Mouse (Mus musculus) MEL (cell line): ENCODE data around the gene Plekha5. TPM values are rescaled to one million over a fixed set of nuclear protein-coding genes. Genes with fewer than 3 reads are reported as not detected.

Experiments used
- DNase-seq: peaks from one replicate; pipeline ENCODE4 v3.0.0; 2011; ENCODE audit warnings: low read depth, low spot score
- H3K27ac ChIP-seq: 2 replicates; pipeline ENCODE4 v1.5.1; 2012; ENCODE audit warnings: low read depth, mild to moderate bottlenecking, control low read depth, low read length, moderate library complexity; ENCODE audit not compliant: control insufficient read depth
- H3K27me3 ChIP-seq, 2 experiments: fragments of 150-350 bp in 1 of 2; sonication (generic) in 1 of 2; 2 replicates each; pipeline ENCODE4 v1.6.1; 2012; ENCODE audit warnings: low read length in 2 of 2, mild to moderate bottlenecking in 2 of 2, improper control_type of control experiment in 1 of 2, moderate library complexity in 1 of 2; ENCODE audit not compliant: insufficient read depth in 2 of 2, control insufficient read depth in 1 of 2
- H3K36me3 ChIP-seq, 2 experiments: 2 replicates each; pipeline ENCODE4 v1.6.1; 2012 to 2014; ENCODE audit warnings: low read length in 2 of 2, improper control_type of control experiment in 1 of 2, inconsistent platforms in 1 of 2, mild to moderate bottlenecking in 1 of 2; ENCODE audit not compliant: insufficient read depth in 2 of 2, control insufficient read depth in 1 of 2
- H3K4me1 ChIP-seq, 2 experiments: fragments of 150-350 bp in 1 of 2; sonication (generic) in 1 of 2; 2 replicates each; pipeline ENCODE4 v1.6.1; 2012; ENCODE audit warnings: low read length in 2 of 2, improper control_type of control experiment in 1 of 2, mild to moderate bottlenecking in 1 of 2; ENCODE audit not compliant: insufficient read depth in 2 of 2, control insufficient read depth in 1 of 2
- H3K4me3 ChIP-seq, 2 experiments: fragments of 150-350 bp in 1 of 2; sonication (generic) in 1 of 2; 2 replicates each; pipeline ENCODE4 v1.5.1; 2012; ENCODE audit warnings: low read depth in 2 of 2, low read length in 2 of 2, mild to moderate bottlenecking in 2 of 2, moderate library complexity in 2 of 2, control low read depth in 1 of 2, improper control_type of control experiment in 1 of 2; ENCODE audit not compliant: control insufficient read depth in 1 of 2, insufficient read depth in 1 of 2
- H3K79me2 ChIP-seq: 2 replicates; pipeline ENCODE4 v1.6.1; 2012; ENCODE audit warnings: mild to moderate bottlenecking, low read length, moderate library complexity; ENCODE audit not compliant: control insufficient read depth, poor library complexity, insufficient read depth
- H3K9ac ChIP-seq: 2 replicates; pipeline ENCODE4 v1.6.1; 2012; ENCODE audit warnings: low read depth, mild to moderate bottlenecking, control low read depth, low read length, moderate library complexity; ENCODE audit not compliant: control insufficient read depth, poor library complexity, severe bottlenecking
- H3K9me3 ChIP-seq: fragments of 150-350 bp; sonication (generic); replicated peaks from 2 replicates; pipeline ENCODE4 v1.6.1; 2012; ENCODE audit warnings: mild to moderate bottlenecking, low read length, improper control_type of control experiment, moderate library complexity; ENCODE audit not compliant: insufficient read depth
- BHLHE40 ChIP-seq: IDR thresholded peaks from 2 replicates; pipeline ENCODE4 v1.6.1; 2012; ENCODE audit warnings: low read depth, mild to moderate bottlenecking, inconsistent platforms, low read length, improper control_type of control experiment, borderline replicate concordance
- CHD2 ChIP-seq: IDR thresholded peaks from 2 replicates; pipeline ENCODE4 v1.6.1; 2011; ENCODE audit warnings: low read length, improper control_type of control experiment
- ELF1 ChIP-seq: IDR thresholded peaks from 2 replicates; pipeline ENCODE4 v1.6.1; 2014; ENCODE audit warnings: low read depth, mild to moderate bottlenecking, inconsistent platforms, low read length, improper control_type of control experiment, moderate library complexity
- ETS1 ChIP-seq: IDR thresholded peaks from 2 replicates; pipeline ENCODE4 v1.6.1; 2012; ENCODE audit warnings: low read depth, mild to moderate bottlenecking, inconsistent platforms, low read length, improper control_type of control experiment, moderate library complexity
- GATA1 ChIP-seq: IDR thresholded peaks from 2 replicates; pipeline ENCODE4 v1.6.1; 2011; ENCODE audit warnings: low read depth, low read length, improper control_type of control experiment
- HCFC1 ChIP-seq: IDR thresholded peaks from 2 replicates; pipeline ENCODE4 v1.6.1; 2012; ENCODE audit warnings: low read depth, mild to moderate bottlenecking, inconsistent platforms, low read length, improper control_type of control experiment, moderate library complexity
- JUND ChIP-seq: IDR thresholded peaks from 2 replicates; pipeline ENCODE4 v1.6.1; 2011; ENCODE audit warnings: low read depth, mild to moderate bottlenecking, improper control_type of control experiment, low read length
- KAT2A ChIP-seq: conservative IDR thresholded peaks from 2 replicates; pipeline ENCODE4 v1.6.1; 2012; ENCODE audit warnings: low read depth, low read length, improper control_type of control experiment, inconsistent platforms
- MAZ ChIP-seq: IDR thresholded peaks from 2 replicates; pipeline ENCODE4 v1.6.1; 2012; ENCODE audit warnings: low read depth, mild to moderate bottlenecking, inconsistent platforms, low read length, improper control_type of control experiment
- MEF2A ChIP-seq: IDR thresholded peaks from 2 replicates; pipeline ENCODE4 v1.6.1; 2014; ENCODE audit warnings: low read depth, mild to moderate bottlenecking, inconsistent platforms, low read length, improper control_type of control experiment; ENCODE audit not compliant: poor library complexity, insufficient replicate concordance, severe bottlenecking; ENCODE audit errors: extremely low read depth
- MXI1 ChIP-seq: IDR thresholded peaks from 2 replicates; pipeline ENCODE4 v1.6.1; 2011; ENCODE audit warnings: mild to moderate bottlenecking, low read depth, low read length, improper control_type of control experiment
- MYB ChIP-seq: IDR thresholded peaks from 2 replicates; pipeline ENCODE4 v1.6.1; 2011; ENCODE audit warnings: mild to moderate bottlenecking, low read depth, low read length, improper control_type of control experiment
- MYC ChIP-seq: IDR thresholded peaks from 2 replicates; pipeline ENCODE4 v1.6.1; 2011; ENCODE audit warnings: low read depth, mild to moderate bottlenecking, low read length, improper control_type of control experiment, moderate library complexity
- NELFE ChIP-seq: IDR thresholded peaks from 2 replicates; pipeline ENCODE4 v1.6.1; 2011; ENCODE audit warnings: low read depth, low read length, improper control_type of control experiment
- NRF1 ChIP-seq: IDR thresholded peaks from 2 replicates; pipeline ENCODE4 v1.6.1; 2014; ENCODE audit warnings: low read depth, mild to moderate bottlenecking, inconsistent platforms, low read length, improper control_type of control experiment, moderate library complexity; ENCODE audit not compliant: poor library complexity, insufficient read depth, severe bottlenecking
- POLR2AphosphoS2 ChIP-seq: IDR thresholded peaks from 2 replicates; pipeline ENCODE4 v1.6.1; 2011; ENCODE audit warnings: low read length, improper control_type of control experiment
- RAD21 ChIP-seq: IDR thresholded peaks from 2 replicates; pipeline ENCODE4 v1.6.1; 2011; ENCODE audit warnings: mild to moderate bottlenecking, low read depth, low read length, improper control_type of control experiment
- RCOR1 ChIP-seq: IDR thresholded peaks from 2 replicates; pipeline ENCODE4 v1.6.1; 2012; ENCODE audit warnings: low read depth, mild to moderate bottlenecking, inconsistent platforms, low read length, improper control_type of control experiment
- TBP ChIP-seq: IDR thresholded peaks from 2 replicates; pipeline ENCODE4 v1.8.0; 2011; ENCODE audit warnings: low read depth, low read length, improper control_type of control experiment
- TCF12 ChIP-seq: IDR thresholded peaks from 2 replicates; pipeline ENCODE4 v1.6.1; 2014; ENCODE audit warnings: low read depth, mild to moderate bottlenecking, inconsistent platforms, low read length, improper control_type of control experiment, moderate library complexity
- UBTF ChIP-seq: IDR thresholded peaks from 2 replicates; pipeline ENCODE4 v1.6.1; 2012; ENCODE audit warnings: low read depth, mild to moderate bottlenecking, inconsistent platforms, low read length, improper control_type of control experiment, moderate library complexity, borderline replicate concordance; ENCODE audit not compliant: insufficient read depth
- USF1 ChIP-seq: IDR thresholded peaks from 2 replicates; pipeline ENCODE4 v1.6.1; 2014; ENCODE audit warnings: low read depth, mild to moderate bottlenecking, inconsistent platforms, low read length, improper control_type of control experiment, moderate library complexity
- USF2 ChIP-seq, 2 experiments: IDR thresholded peaks; 2 replicates each; pipeline ENCODE4 v1.6.1; 2011 to 2012; ENCODE audit warnings: improper control_type of control experiment in 2 of 2, low read length in 2 of 2, borderline replicate concordance in 1 of 2, inconsistent platforms in 1 of 2, low read depth in 1 of 2, mild to moderate bottlenecking in 1 of 2; ENCODE audit not compliant: insufficient read depth in 1 of 2
- ZC3H11A ChIP-seq: IDR thresholded peaks from 2 replicates; pipeline ENCODE4 v1.6.1; 2012; ENCODE audit warnings: low read depth, mild to moderate bottlenecking, inconsistent platforms, low read length, improper control_type of control experiment
- ZMIZ1 ChIP-seq: IDR thresholded peaks from 2 replicates; pipeline ENCODE4 v1.6.1; 2012; ENCODE audit warnings: low read depth, mild to moderate bottlenecking, inconsistent platforms, low read length, improper control_type of control experiment, moderate library complexity
- ZNF384 ChIP-seq: IDR thresholded peaks from 2 replicates; pipeline ENCODE4 v1.6.1; 2012; ENCODE audit warnings: low read depth, mild to moderate bottlenecking, inconsistent platforms, low read length, improper control_type of control experiment
- polyA plus RNA-seq, 2 experiments: library from polyadenylated mRNA; stranded (reverse) in 1 of 2; unstranded in 1 of 2; fragments of >175 nt in 1 of 2; fragments of >200 nt in 1 of 2; gene quantifications; 2 replicates each; pipeline versions ENCODE4 v1.2.1 to v1.2.4; 2012; ENCODE audit warnings: low replicate concordance in 2 of 2, low read depth in 1 of 2; ENCODE audit not compliant: insufficient read length in 2 of 2, insufficient read depth in 1 of 2, missing spikeins in 1 of 2
- total RNA-seq: library from RNA; depleted of rRNA; stranded (reverse); fragments of 300-350 nt; gene quantifications from 2 replicates; pipeline ENCODE4 v1.2.3, GENCODE M21; 2012

Plekha5 gene
- total and polyA plus RNA-seq, 3 experiments = 0.24 to 0.35 TPM; not detected in 1

- Histone ChIP-seq H3K79me2 (no peaks in the 10 kb centered on the region), H3K4me3 (no peak overlapping the region), H3K27ac (no peak overlapping the region), H3K4me1 (no peaks in the 10 kb centered on the region), H3K27me3 (no peaks in the 10 kb centered on the region), H3K9me3 (no peaks in the 10 kb centered on the region), H3K36me3 (no peaks in the 10 kb centered on the region), H3K9ac (no peak overlapping the region)
- no peak for DNase-seq
- TF ChIP-seq JUND (no peak), RCOR1 (no peak), HCFC1 (no peak), USF1 (no peak), KAT2A (no peak), USF2 (IDR thresholded peaks at IDR 0.05; ENCODE audit: borderline replicate concordance in 1 of 2, insufficient read depth in 1 of 2, low read depth in 1 of 2, low read length in 2 of 2) (no peak), BHLHE40 (no peak), CHD2 (no peak), MAZ (no peak), MYC (no peak), ZC3H11A (no peak), TCF12 (no peak), ETS1 (no peak), MEF2A (no peak), TBP (no peak), POLR2AphosphoS2 (no peak)
Observed at GRCm38 (mm10) chr6:140452736-140453135, 28.9 kb downstream of the Plekha5 start.

GRCm38 (mm10) chr6:140453454-140453853, 29.6 kb downstream of the Plekha5 start:
- DNase-seq = no peak
- Histone ChIP-seq H3K9me3 (no peaks in the 10 kb centered on the region), H3K4me1 (no peaks in the 10 kb centered on the region), H3K27ac (no peak overlapping the region), H3K4me3 (no peak overlapping the region), H3K27me3 (no peaks in the 10 kb centered on the region), H3K36me3 (no peaks in the 10 kb centered on the region), H3K9ac (no peak overlapping the region), H3K79me2 (no peaks in the 10 kb centered on the region)
- no peak for TF ChIP-seq MEF2A
- no peak for TF ChIP-seq USF2 (IDR thresholded peaks at IDR 0.05; ENCODE audit: borderline replicate concordance in 1 of 2, insufficient read depth in 1 of 2, low read depth in 1 of 2, low read length in 2 of 2)
- TF ChIP-seq MXI1 = no peak
- no peak for TF ChIP-seq KAT2A
- TF ChIP-seq GATA1 = no peak
- no peak for TF ChIP-seq USF1
- TF ChIP-seq UBTF = no peak
- no peak for TF ChIP-seq ETS1
- TF ChIP-seq ELF1 = no peak
- TF ChIP-seq ZNF384 = no peak
- no peak for TF ChIP-seq NELFE
- no peak for TF ChIP-seq CHD2
- TF ChIP-seq ZMIZ1 = no peak
- TF ChIP-seq RAD21 = no peak
- no peak for TF ChIP-seq NRF1
- no peak for TF ChIP-seq MYB
